Mouse (Mus musculus) limb, embryonic 15.5 days (tissue): ENCODE measurements around the gene Gm11541. TPM values are rescaled to one million over a fixed set of nuclear protein-coding genes. Genes with fewer than 3 reads are reported as not detected.

ENCODE experiments used
- ATAC-seq: fragments of 200-750 bp; cut with Nextera tagmentation; 2 replicates; pipeline ENCODE4 v1.8.0; 2017; ENCODE audit warnings: low read depth, moderate TSS enrichment; ENCODE audit not compliant: insufficient number of reproducible peaks, low FRiP score, low TSS enrichment
- H3K27ac ChIP-seq: fragments of 300-500 bp; sonication (generic); 2 replicates; pipeline ENCODE4 v1.5.1; 2015; ENCODE audit warnings: moderate library complexity, mild to moderate bottlenecking, inconsistent platforms
- H3K27me3 ChIP-seq: fragments of 300-500 bp; sonication (generic); 2 replicates; pipeline ENCODE4 v1.6.1; 2015; ENCODE audit warnings: inconsistent platforms
- H3K36me3 ChIP-seq: fragments of 300-500 bp; sonication (generic); 2 replicates; pipeline ENCODE4 v1.6.1; 2015; ENCODE audit warnings: inconsistent platforms
- H3K4me1 ChIP-seq: fragments of 300-500 bp; sonication (generic); 2 replicates; pipeline ENCODE4 v1.6.1; 2015; ENCODE audit warnings: inconsistent platforms
- H3K4me2 ChIP-seq: fragments of 300-500 bp; sonication (generic); 2 replicates; pipeline ENCODE4 v1.6.1; 2015; ENCODE audit warnings: mild to moderate bottlenecking, inconsistent platforms
- H3K4me3 ChIP-seq: fragments of 300-500 bp; sonication (generic); 2 replicates; pipeline ENCODE4 v1.5.1; 2015; ENCODE audit warnings: mild to moderate bottlenecking, inconsistent platforms
- H3K9ac ChIP-seq: fragments of 300-500 bp; sonication (generic); 2 replicates; pipeline ENCODE4 v1.6.1; 2015; ENCODE audit warnings: inconsistent platforms
- H3K9me3 ChIP-seq: fragments of 300-500 bp; sonication (generic); 2 replicates; pipeline ENCODE4 v1.6.1; 2016; ENCODE audit warnings: inconsistent platforms
- WGBS: fragments of 180-500 bp; shearing (Covaris S2); methylation state at CpG from one replicate; pipeline ENCODE4 v1.1.7; 2015; 5-methylcytosine and 5-hydroxymethylcytosine counted together
- polyA plus RNA-seq: library from polyadenylated mRNA; unstranded; fragments of >200 nt; fragmentation: Nextera tagmentation; extraction: Ambion mirVana; gene quantifications from 2 replicates; pipeline ENCODE4 v1.2.1, GENCODE M21; 2015

Gene Gm11541
- polyA plus RNA-seq: 0.19 and 0.27 TPM in 2 replicates

GRCm38 (mm10) chr11:94704472-94704871 lies at the start of gene Gm11541:
Gene Gm11541 (minus strand): TSS chr11:94704499.
- Histone ChIP-seq H3K4me3 (no peak within 1 kb of the TSS), H3K9me3 (no peaks in the 10 kb centered on the region), H3K36me3 (no peaks in the 10 kb centered on the region), H3K27me3 (peaks cover 6% of the 10 kb centered on the region; the same call in 1 of the 2 replicates), H3K4me2 (no peak within 1 kb of the TSS), H3K27ac (no peak within 1 kb of the TSS), H3K9ac (no peak within 1 kb of the TSS), H3K4me1 (peaks cover 5% of the 10 kb centered on the region; the same call in 1 of the 2 replicates)
- WGBS: 66% methylated on average over 5 of the region's 5 CpGs
- ATAC-seq: 0 out of 2 replicates have a peak, but pooled peaks have one; percentile 7

- WGBS: 47% methylated on average over 2 of the region's 2 CpGs
- H3K9me3 ChIP-seq: no peaks in the 10 kb centered on the region
- H3K4me3 ChIP-seq: no peak overlapping the region
- H3K27me3 ChIP-seq: no peaks in the 10 kb centered on the region
- no peak overlapping the region for H3K4me2 ChIP-seq
- H3K4me1 ChIP-seq: no peaks in the 10 kb centered on the region
- no peak overlapping the region for H3K27ac ChIP-seq
- no peaks in the 10 kb centered on the region for H3K36me3 ChIP-seq
- no peak overlapping the region for H3K9ac ChIP-seq
- ATAC-seq: no peak
These were observed 48.8 kb upstream of the Gm11541 start for GRCm38 (mm10) chr11:94752946-94753713.

DNA sequence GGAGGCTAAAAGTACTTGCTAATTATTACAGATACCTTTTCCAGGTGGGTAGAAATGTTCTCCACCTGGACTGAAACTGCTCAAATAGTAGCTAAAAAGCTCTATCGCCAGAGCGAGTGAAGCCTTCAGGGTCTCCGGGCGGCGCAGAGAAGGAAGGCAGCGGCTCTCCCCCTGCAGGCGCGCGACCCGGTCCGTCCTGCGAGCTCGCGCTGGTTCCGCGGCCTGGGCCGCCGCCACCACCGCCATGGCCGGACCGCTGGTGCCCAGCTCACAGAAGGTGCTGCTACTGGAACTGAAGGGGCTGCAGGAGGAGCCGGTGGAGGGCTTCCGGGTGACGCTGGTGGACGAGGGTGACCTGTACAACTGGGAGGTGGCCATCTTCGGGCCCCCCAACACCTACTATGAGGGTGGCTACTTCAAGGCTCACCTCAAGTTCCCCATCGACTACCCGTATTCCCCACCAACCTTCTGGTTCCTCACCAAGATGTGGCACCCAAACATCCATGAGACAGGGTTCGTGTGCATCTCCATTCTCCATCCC lies 37.5 kb upstream of the Gm11541 start, which contains the start of gene Cdc34b:
Gene Cdc34b (plus strand): TSS at position 51 of the 541 bp plus-strand sequence.
- no peaks in the 10 kb centered on the region for H3K36me3 ChIP-seq
- no peak within 1 kb of the TSS for H3K9ac ChIP-seq
- H3K27ac ChIP-seq: no peak within 1 kb of the TSS
- H3K4me3 ChIP-seq: no peak within 1 kb of the TSS
- no peak for ATAC-seq
- WGBS: 76% methylated on average over 29 of the region's 29 CpGs
- H3K9me3 ChIP-seq: no peaks in the 10 kb centered on the region
- no peak within 1 kb of the TSS for H3K4me2 ChIP-seq
- H3K27me3 ChIP-seq: 0 out of 2 replicates have a peak, but pooled peaks cover 2% of the 10 kb centered on the region
- no peaks in the 10 kb centered on the region for H3K4me1 ChIP-seq

GRCm38 (mm10) chr11:94735746-94736145 lies 31.4 kb upstream of the Gm11541 start:
- no peaks in the 10 kb centered on the region for H3K4me1 ChIP-seq
- H3K9ac ChIP-seq: no peak overlapping the region
- no peak for ATAC-seq
- H3K27me3 ChIP-seq: no peaks in the 10 kb centered on the region
- H3K9me3 ChIP-seq: no peaks in the 10 kb centered on the region
- no peaks in the 10 kb centered on the region for H3K36me3 ChIP-seq
- no peak overlapping the region for H3K27ac ChIP-seq
- 79% methylated on average over 2 of the region's 2 CpGs for WGBS
- no peak overlapping the region for H3K4me3 ChIP-seq
- no peak overlapping the region for H3K4me2 ChIP-seq

GRCm38 (mm10) chr11:94732773-94733172 lies 28.5 kb upstream of the Gm11541 start:
- Histone ChIP-seq H3K27ac (no peak overlapping the region), H3K4me2 (no peak overlapping the region)
- WGBS: 39% methylated on average over 8 of the region's 8 CpGs

GRCm38 (mm10) chr11:94731229-94731628 lies 26.9 kb upstream of the Gm11541 start:
- Histone ChIP-seq H3K9ac (no peak overlapping the region), H3K9me3 (no peaks in the 10 kb centered on the region), H3K4me2 (no peak overlapping the region), H3K4me3 (no peak overlapping the region), H3K27me3 (no peaks in the 10 kb centered on the region), H3K36me3 (no peaks in the 10 kb centered on the region), H3K4me1 (no peaks in the 10 kb centered on the region), H3K27ac (no peak overlapping the region)
- ATAC-seq: no peak
- 85% methylated on average over 12 of the region's 12 CpGs for WGBS

More at GRCm38 (mm10) chr11:94732773-94733172, 28.5 kb upstream of the Gm11541 start:
- no peak overlapping the region for H3K4me3 ChIP-seq
- no peaks in the 10 kb centered on the region for H3K27me3 ChIP-seq
- no peak for ATAC-seq
- H3K9ac ChIP-seq: no peak overlapping the region
- H3K9me3 ChIP-seq: no peaks in the 10 kb centered on the region
- H3K36me3 ChIP-seq: no peaks in the 10 kb centered on the region
- H3K4me1 ChIP-seq: no peaks in the 10 kb centered on the region

DNA sequence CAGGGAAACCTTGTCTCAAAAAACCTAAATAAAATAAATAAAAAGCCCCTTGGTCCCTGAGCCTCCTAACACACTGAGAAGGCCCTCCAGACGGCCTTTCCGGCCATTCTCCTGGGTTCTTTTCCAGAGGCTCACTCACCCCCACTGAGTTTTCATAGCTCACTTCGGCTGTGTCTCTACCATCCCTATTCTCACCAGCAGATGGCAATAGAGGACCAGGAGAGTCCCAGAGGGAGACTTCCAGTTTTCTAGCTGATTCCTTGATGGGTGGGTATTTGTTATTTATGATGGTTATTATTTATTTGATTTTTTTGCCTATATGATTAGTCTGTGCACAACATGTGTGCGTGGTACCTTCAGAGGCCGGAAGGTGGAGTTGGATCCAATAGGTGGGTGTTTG lies 26.0 kb upstream of the Gm11541 start:
- no peaks in the 10 kb centered on the region for H3K9me3 ChIP-seq
- no peak overlapping the region for H3K9ac ChIP-seq
- H3K27ac ChIP-seq: no peak overlapping the region
- H3K4me2 ChIP-seq: no peak overlapping the region
- no peaks in the 10 kb centered on the region for H3K27me3 ChIP-seq
- WGBS: 31% methylated on average over 5 of the region's 5 CpGs
- H3K4me3 ChIP-seq: no peak overlapping the region
- no peaks in the 10 kb centered on the region for H3K4me1 ChIP-seq
- no peaks in the 10 kb centered on the region for H3K36me3 ChIP-seq
- ATAC-seq: no peak

- H3K9me3 ChIP-seq: no peaks in the 10 kb centered on the region
- H3K4me3 ChIP-seq: no peak overlapping the region
- no peak for ATAC-seq
- WGBS: 34% methylated on average over 4 of the region's 4 CpGs
- H3K9ac ChIP-seq: no peak overlapping the region
- H3K27ac ChIP-seq: no peak overlapping the region
- no peaks in the 10 kb centered on the region for H3K4me1 ChIP-seq
- H3K27me3 ChIP-seq: no peaks in the 10 kb centered on the region
- H3K36me3 ChIP-seq: no peaks in the 10 kb centered on the region
- no peak overlapping the region for H3K4me2 ChIP-seq
These were observed 25.3 kb upstream of the Gm11541 start for GRCm38 (mm10) chr11:94729565-94729964.

DNA sequence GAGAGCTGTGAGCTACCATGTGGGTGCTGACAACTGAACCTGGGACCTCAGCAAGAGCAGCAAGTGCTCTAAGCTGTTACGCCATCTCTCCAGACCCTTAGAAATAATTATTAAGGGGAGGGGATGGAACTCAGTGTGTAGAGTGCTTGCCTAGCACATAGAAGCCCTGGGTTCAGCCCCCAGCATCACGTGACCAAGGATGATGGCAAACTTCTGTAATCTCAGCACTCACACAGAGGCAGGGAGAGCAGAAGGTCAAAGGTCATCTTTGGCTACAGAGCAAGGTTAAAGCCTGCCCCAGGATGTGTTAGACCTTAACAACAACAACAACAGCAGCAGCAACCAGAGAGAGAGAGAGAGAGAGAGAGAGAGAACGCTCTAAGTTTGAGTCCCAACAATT lies 24.2 kb upstream of the Gm11541 start:
- Histone ChIP-seq H3K36me3 (no peaks in the 10 kb centered on the region), H3K4me2 (no peak overlapping the region), H3K4me1 (no peaks in the 10 kb centered on the region), H3K27ac (no peak overlapping the region), H3K4me3 (no peak overlapping the region), H3K9ac (no peak overlapping the region), H3K9me3 (no peaks in the 10 kb centered on the region), H3K27me3 (no peaks in the 10 kb centered on the region)
- WGBS: 76% methylated on average over 3 of the region's 3 CpGs
- ATAC-seq: no peak

GRCm38 (mm10) chr11:94727306-94727705 lies 23.0 kb upstream of the Gm11541 start:
- H3K4me2 ChIP-seq: no peak overlapping the region
- ATAC-seq: no peak
- H3K36me3 ChIP-seq: no peaks in the 10 kb centered on the region
- no peak overlapping the region for H3K27ac ChIP-seq
- WGBS: 85% methylated on average over 3 of the region's 3 CpGs
- H3K27me3 ChIP-seq: no peaks in the 10 kb centered on the region
- H3K9ac ChIP-seq: no peak overlapping the region
- no peaks in the 10 kb centered on the region for H3K4me1 ChIP-seq
- no peaks in the 10 kb centered on the region for H3K9me3 ChIP-seq
- no peak overlapping the region for H3K4me3 ChIP-seq

- Histone ChIP-seq H3K4me3 (no peak overlapping the region), H3K9ac (no peak overlapping the region), H3K4me1 (peaks cover 7% of the 10 kb centered on the region), H3K4me2 (no peak overlapping the region), H3K27ac (no peak overlapping the region), H3K9me3 (no peaks in the 10 kb centered on the region), H3K36me3 (no peaks in the 10 kb centered on the region), H3K27me3 (0 out of 2 replicates have a peak, but pooled peaks cover 1% of the 10 kb centered on the region)
- 76% methylated on average over 2 of the region's 2 CpGs for WGBS
- no peak for ATAC-seq
These were observed 14.9 kb upstream of the Gm11541 start for GRCm38 (mm10) chr11:94719216-94719615.

- Histone ChIP-seq H3K4me3 (no peak overlapping the region), H3K36me3 (no peaks in the 10 kb centered on the region), H3K9me3 (no peaks in the 10 kb centered on the region), H3K4me1 (peaks cover 7% of the 10 kb centered on the region), H3K27ac (no peak overlapping the region), H3K4me2 (no peak overlapping the region), H3K9ac (no peak overlapping the region), H3K27me3 (0 out of 2 replicates have a peak, but pooled peaks cover 5% of the 10 kb centered on the region)
- WGBS: 76% methylated on average over 7 of the region's 7 CpGs
- no peak for ATAC-seq
These were observed 14.0 kb upstream of the Gm11541 start for GRCm38 (mm10) chr11:94718113-94718909.
